Mouse (Mus musculus): Measurements from ENCODE around the gene Olfr832. TPM values are rescaled to one million over a fixed set of nuclear protein-coding genes. Genes with fewer than 3 reads are reported as not detected.
"Not testable (repeated sequence)": the region's sequence is repeated elsewhere in the genome, so short reads cannot be mapped to it uniquely, and the experiment has no call there.

The Olfr832 gene
- total RNA-seq (2015) (not detected in 2 replicates), total RNA-seq (2017) (not detected in 2 replicates)

GRCm38 (mm10) chr9:18936822-18937221 is at the start of gene Olfr832:
TSS of gene Olfr832 (plus strand) at chr9:18937122.
- ATAC-seq (replicated peaks; ENCODE audit: poor library complexity), result not testable (repeated sequence)

GRCm38 (mm10) chr9:18907699-18908098 is 29.2 kb upstream of the Olfr832 start:
- not testable (repeated sequence) for ATAC-seq (replicated peaks; ENCODE audit: poor library complexity)

- ATAC-seq (replicated peaks; ENCODE audit: poor library complexity), result not testable (repeated sequence)
Measured at GRCm38 (mm10) chr9:18927921-18928320, 9.0 kb upstream of the Olfr832 start.

GRCm38 (mm10) chr9:18962021-18962420 is 25.1 kb downstream of the Olfr832 start:
- ATAC-seq (replicated peaks; ENCODE audit: poor library complexity), result no peak

GRCm38 (mm10) chr9:18987690-18988089 is 50.8 kb downstream of the Olfr832 start, which contains the start of gene Olfr834:
TSS of gene Olfr834 (plus strand) at chr9:18987990.
- no peak for ATAC-seq (replicated peaks; ENCODE audit: poor library complexity)

Other genes starting within 250 kb of the Olfr832 start
- not detected in 2 replicates for gene Olfr24, start 173.1 kb upstream of the Olfr832 start, total RNA-seq (2015)
- gene Olfr24, start 173.1 kb upstream of the Olfr832 start, total RNA-seq (2017), result not detected in 2 replicates
- not detected in 2 replicates for gene Olfr828, start 117.6 kb upstream of the Olfr832 start, total RNA-seq (2015)
- not detected in 2 replicates for gene Olfr828, start 117.6 kb upstream of the Olfr832 start, total RNA-seq (2017)
- gene Olfr829, start 82.2 kb upstream of the Olfr832 start, total RNA-seq (2015), result not detected in 2 replicates
- not detected in 2 replicates for gene Olfr829, start 82.2 kb upstream of the Olfr832 start, total RNA-seq (2017)
- gene Olfr830, start 62.4 kb upstream of the Olfr832 start, total RNA-seq (2015), result not detected in 2 replicates
- gene Olfr830, start 62.4 kb upstream of the Olfr832 start, total RNA-seq (2017), result not detected in 2 replicates
- not detected in 2 replicates for gene Olfr834, start 50.9 kb downstream of the Olfr832 start, total RNA-seq (2015)
- not detected in 2 replicates for gene Olfr834, start 50.9 kb downstream of the Olfr832 start, total RNA-seq (2017)
- gene Olfr835, start 95.6 kb downstream of the Olfr832 start, total RNA-seq (2015), result not detected in 2 replicates
- gene Olfr835, start 95.6 kb downstream of the Olfr832 start, total RNA-seq (2017), result not detected in 2 replicates
- gene Olfr836, start 183.3 kb downstream of the Olfr832 start, total RNA-seq (2015), result not detected in 2 replicates
- gene Olfr836, start 183.3 kb downstream of the Olfr832 start, total RNA-seq (2017), result not detected in 2 replicates
- gene Olfr837, start 199.2 kb downstream of the Olfr832 start, total RNA-seq (2015), result not detected in 2 replicates
- gene Olfr837, start 199.2 kb downstream of the Olfr832 start, total RNA-seq (2017), result not detected in 2 replicates
- gene Olfr839-ps1, start 240.2 kb downstream of the Olfr832 start, total RNA-seq (2015), result not detected in 2 replicates
- not detected in 2 replicates for gene Olfr839-ps1, start 240.2 kb downstream of the Olfr832 start, total RNA-seq (2017)

Measured in megakaryocyte progenitor cell, adult 5-6 weeks (primary cell).